Mouse (Mus musculus) E14TG2a.4 (cell line): ENCODE results near the gene Gimap3.

Source experiments
- CTCF ChIP-seq: conservative IDR thresholded peaks from 2 replicates; pipeline ENCODE4 v1.5.1; 2014; ENCODE audit warnings: low read length
- NANOG ChIP-seq: IDR thresholded peaks from 2 replicates; pipeline ENCODE4 v1.6.1; 2014; ENCODE audit warnings: borderline replicate concordance, low read length, mixed read lengths
- POU5F1 ChIP-seq: IDR thresholded peaks from 2 replicates; pipeline ENCODE4 v1.6.1; 2014; ENCODE audit warnings: low read length, borderline replicate concordance

DNA sequence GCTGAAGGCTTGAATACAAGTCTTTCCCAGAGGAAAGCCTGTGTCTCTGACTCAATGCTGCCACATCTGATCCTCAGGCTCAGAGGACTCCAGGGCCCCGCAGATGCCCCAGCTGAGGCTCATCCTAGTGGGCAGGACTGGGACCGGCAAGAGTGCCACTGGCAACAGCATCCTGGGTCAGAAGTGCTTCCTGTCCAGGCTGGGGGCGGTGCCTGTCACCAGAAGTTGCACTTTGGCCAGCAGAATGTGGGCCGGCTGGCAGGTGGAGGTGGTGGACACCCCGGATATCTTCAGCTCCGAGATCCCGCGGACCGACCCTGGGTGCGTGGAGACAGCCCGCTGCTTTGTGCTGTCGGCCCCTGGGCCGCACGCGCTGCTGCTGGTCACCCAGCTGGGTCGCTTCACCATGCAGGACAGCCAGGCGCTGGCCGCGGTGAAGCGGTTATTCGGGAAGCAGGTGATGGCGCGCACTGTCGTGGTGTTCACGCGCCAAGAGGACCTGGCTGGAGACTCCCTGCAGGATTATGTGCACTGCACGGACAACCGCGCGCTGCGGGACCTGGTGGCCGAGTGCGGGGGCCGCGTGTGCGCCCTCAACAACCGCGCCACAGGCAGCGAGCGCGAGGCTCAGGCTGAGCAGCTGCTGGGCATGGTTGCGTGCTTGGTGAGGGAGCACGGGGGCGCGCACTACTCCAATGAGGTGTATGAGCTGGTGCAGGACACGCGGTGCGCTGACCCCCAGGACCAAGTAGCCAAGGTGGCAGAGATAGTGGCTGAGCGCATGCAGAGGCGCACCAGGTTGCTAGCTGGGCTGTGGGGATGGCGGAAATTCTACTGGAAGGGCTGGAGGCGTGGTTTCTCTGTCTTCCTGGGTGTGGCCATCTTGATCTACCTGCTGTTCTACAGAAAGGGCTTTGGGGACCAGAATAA, 28.0 kb downstream of the Gimap3 start:
- no peak for TF ChIP-seq CTCF
- no peak for TF ChIP-seq NANOG
- no peak for TF ChIP-seq POU5F1
